Mouse (Mus musculus) layer of hippocampus, adult 11-12 months (tissue): ENCODE measurements around the gene Rnf111.
A peak's percentile ranks its signal among the peaks of the same experiment; 100 is the strongest.
"Not testable (repeated sequence)": the region's sequence is repeated elsewhere in the genome, so short reads cannot be mapped to it uniquely, and the experiment has no call there.

Experiments used
- DNase-seq: peaks from one replicate; pipeline ENCODE4 v3.0.0; 2022; ENCODE audit warnings: low spot score

Rnf111 gene

GRCm38 (mm10) chr9:70503626-70504041, at the start of gene Rnf111:
Gene Rnf111 (minus strand): TSS chr9:70503725.
- peak; percentile 96 for DNase-seq

DNA sequence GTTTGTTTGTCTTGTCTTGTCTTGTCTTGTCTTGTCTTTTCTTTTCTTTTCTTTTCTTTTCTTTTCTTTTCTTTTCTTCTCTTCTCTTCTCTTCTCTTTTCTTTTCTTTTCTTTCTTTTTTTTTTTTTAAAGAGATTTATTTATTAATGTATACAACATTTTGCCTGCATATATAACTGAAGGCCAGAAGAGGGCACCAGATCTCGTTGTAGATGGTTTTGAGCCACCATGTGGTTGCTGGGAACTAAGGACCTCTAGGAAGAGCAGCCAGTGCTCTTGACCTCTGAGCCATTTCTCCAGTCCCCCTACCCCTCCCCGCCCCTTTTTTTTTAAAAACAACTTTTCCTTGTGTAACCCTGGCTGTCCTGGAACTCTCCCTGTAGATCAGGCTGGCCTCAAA, 48.7 kb upstream of the Rnf111 start:
- DNase-seq: not testable (repeated sequence)

DNA sequence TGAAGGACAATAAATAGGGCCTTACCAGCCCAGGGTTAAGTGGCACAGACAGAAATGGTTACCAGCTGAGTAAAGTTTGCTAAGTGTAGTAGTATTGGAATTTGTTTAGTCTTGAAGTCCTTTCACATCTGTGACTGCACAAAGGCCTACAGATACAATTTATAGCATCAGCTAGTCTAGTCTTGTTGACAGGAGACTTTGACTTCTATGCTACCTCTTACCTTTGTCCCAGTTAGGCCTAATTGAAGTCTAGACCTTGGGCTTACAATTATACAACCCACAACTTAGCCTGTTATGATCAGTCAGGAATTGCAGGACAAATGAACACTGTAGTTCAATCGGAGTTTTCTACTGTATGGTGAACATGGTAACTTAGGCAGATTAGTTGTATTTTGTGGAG, 48.0 kb upstream of the Rnf111 start:
- no peak for DNase-seq

GRCm38 (mm10) chr9:70548304-70548703, 44.8 kb upstream of the Rnf111 start:
- no peak for DNase-seq

DNA sequence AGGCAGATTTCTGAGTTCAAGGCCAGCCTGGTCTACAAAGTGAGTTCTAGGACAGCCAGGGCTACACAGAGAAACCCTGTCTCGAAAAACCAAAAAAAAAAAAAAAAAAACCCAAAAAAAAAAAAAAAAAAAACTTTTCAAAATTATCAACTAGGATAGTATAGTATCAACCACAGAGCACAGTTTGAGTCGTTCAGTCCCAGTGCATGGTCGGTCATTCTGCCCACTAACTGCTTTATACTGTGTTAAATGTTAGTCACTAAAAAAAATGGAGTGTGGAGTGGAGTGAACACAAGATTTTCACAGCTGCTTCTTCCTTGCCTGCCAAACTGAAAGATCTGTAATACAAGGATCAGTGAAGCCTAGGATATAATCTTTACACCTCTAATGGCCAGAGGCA, 43.1 kb upstream of the Rnf111 start:
- not testable (repeated sequence) for DNase-seq

DNA sequence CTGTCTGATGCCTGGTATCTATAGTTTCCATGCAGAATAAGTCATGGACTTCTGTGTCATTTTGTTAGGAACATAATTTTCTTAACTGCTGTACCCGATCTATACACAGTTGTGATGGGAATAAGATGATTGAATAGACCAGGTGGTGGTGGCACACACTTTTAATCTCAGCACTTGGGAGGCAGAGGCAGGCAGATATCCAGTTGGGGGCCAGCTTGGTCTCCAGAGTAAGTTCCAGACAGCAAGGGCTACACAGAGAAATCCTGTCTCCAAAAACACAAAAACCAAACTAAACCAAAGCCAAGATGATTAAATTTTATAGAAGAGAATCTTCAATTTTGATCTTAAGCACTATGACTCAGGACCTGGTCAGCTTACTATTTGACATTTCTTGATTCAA, 41.3 kb upstream of the Rnf111 start:
- DNase-seq: no peak

- no peak for DNase-seq
Observed at GRCm38 (mm10) chr9:70543985-70544384, 40.5 kb upstream of the Rnf111 start.

DNA sequence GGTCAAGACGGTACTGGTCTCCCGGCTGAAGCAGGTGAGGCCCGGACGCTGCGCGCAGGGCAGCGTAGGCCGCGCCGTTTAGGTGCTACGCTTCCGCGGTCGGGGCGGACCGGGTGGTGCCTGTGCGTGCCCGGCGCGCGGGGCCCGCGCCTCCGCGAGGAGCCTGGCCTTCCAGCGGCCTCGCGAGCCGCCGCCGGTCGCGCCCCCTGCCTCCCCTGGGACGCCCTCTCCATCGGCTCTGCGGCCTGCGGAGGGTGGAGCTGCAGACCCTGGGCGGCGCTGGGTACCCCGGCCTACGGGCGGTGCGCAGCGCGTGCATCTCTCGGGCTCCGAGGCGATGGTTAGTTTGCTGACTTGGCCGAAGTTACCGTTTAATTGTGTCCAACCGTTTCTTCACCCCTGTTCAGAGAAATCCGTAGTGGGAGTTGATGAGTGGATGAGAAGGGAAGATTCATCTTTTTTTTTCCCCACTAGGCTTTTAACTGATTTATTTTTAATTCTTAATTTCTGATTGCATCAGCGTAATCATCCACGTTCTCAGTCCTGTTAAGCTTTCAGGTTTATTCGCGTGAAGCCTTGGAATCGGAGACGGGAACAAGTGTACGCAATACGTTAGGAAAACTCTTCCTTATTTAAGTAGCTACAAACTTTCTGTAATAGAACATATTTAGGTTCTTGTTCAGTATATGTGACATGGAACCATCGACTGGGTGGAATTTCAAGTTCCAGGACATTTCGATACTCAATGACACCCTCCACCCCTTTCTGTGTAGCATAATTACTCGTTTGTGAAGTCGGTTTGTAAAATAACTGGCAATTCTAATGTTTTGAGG, 39.7 kb upstream of the Rnf111 start:
- DNase-seq: no peak

DNA sequence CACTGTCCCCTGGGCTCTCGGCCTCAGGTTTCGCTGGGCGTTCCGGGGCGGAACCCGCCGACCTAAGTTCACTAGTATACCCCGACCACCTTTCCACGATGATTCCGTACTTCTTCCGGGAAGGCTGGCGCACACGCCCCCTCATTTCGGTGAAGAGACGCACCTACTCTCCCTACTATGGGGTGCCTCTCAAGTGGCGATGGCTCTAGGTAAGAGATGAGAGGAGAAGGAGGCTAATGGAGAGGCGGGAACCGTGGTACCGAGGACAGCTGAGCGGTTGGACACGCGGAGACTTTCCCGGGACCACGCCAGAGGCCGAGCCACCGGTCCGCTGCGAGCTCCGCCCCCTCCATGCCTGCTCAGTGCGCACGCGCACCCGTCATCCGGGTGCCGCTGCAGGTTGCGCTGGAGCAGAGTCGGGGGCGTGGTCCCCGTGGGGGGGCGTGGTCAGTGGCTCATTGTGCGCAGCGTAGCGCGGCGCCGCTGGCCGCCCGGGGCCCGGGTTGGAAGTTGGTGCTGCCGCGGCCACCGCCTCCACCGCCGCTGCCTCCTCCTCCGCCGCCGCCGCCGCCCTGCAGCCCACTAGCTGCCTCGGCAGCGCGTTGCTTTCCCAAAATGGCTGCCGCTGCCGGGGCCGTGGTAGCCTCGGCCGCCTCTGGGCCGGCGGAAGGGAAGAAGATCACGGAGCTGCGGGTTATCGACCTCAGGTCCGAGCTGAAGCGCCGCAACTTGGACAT, 38.9 kb upstream of the Rnf111 start, which contains the start of gene Sltm:
TSS of gene Sltm (plus strand) at position 450 of the 737 bp plus-strand sequence.
- DNase-seq: peak; percentile 99

GRCm38 (mm10) chr9:70541584-70541983, 38.1 kb upstream of the Rnf111 start:
- no peak for DNase-seq

DNA sequence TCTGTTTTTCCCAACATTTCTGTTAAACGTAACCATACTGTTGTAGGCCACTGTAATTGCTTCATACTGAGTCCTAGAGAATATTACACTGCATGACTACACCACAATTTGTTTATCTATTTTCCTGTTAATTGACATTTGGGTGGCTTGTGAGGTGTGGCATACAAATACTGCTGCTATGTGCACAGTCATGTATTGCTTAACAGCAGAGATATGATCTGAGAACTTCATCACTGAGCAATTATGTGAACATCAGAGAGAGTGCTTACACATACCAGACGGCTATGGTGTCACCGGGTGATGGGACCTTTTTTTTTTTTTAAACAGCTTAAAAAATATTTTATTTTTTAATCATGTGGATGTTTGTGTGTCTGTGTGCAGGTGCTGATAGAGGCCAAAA, 29.8 kb upstream of the Rnf111 start:
- DNase-seq: no peak

DNA sequence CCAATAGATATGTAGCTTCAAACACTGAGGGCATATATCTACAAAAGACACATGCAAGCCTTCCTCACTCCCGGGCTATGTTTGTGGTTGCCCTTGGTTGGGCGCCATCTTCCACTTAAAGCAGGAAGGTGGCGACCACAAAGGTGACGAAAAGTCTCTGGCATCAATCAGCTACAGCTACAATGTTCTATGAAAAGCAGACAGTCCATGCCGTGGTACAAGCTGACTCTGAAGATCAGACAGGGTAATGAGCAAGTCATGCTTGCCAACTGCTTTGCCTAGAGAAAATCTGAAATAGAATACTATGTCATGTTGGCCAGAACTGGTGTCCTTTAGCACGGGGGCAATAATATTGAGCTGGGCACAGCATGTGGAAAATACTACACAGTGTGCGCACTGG, 20.8 kb upstream of the Rnf111 start:
- no peak for DNase-seq

- DNase-seq: no peak
Observed at GRCm38 (mm10) chr9:70523813-70524212, 20.3 kb upstream of the Rnf111 start.

DNA sequence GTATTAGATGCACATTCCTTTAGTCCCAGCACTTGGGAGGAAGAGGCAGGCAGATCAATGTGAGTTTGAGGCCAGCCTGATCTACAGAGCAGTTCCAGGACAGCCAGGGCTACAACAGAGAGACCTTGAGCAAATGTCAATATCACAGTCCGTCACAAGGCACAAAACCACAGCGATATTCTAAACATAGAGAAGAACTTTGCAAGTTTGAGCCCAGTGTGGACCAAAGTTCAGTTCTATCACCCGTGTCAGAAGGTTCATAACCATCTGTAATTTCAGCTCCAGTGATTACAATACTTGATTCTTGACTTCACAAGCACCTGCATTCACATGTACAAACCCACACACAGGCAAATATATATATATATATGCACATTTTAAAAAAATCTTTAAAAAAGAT, 17.1 kb upstream of the Rnf111 start:
- DNase-seq: no peak

DNA sequence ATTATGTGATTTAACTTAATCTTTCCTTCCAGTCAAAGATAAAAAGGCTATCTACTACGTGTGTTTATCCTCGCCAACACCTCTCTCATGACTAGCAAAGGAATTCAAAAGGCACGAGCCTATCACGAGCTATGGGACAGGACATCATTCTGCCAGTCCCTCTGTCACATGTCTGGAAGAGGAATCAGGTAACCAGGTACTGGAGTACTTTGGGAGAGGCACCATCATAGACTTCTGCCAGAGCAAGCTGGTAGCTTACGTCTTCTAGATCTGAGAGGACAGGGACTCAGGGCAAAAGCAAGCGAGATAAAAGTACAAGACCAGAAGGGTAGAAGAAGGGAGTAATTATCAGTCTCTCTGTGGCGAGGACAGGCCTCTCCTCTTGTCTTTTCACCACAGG, 8.2 kb upstream of the Rnf111 start:
- no peak for DNase-seq

DNA sequence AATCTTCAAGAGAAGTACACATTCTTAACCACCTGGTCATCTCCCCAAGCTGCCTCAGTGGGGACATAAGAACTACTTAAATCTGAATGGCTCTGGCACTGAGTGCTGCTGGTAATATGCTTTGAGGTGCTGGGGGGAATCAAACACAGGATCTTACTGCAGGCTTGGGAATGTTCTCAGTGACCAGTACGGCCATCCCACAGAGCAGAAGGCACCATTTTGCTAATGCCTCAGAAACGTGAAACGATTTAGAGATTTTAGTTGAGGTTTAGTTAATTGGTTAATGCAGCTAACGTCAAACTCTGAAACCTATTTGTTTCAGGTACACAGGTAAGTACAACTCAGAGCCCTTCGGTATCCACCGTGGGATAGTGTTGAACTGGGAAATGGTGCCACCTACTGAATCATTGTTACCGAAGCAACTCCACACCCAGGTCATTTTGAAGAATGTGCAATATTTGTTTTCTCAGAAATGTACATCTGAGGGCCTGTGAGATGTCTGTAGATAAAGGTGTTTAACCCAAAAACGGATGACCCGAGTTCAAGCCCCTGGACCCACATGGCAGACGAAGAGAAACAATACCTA, 7.6 kb upstream of the Rnf111 start:
- no peak for DNase-seq

DNA sequence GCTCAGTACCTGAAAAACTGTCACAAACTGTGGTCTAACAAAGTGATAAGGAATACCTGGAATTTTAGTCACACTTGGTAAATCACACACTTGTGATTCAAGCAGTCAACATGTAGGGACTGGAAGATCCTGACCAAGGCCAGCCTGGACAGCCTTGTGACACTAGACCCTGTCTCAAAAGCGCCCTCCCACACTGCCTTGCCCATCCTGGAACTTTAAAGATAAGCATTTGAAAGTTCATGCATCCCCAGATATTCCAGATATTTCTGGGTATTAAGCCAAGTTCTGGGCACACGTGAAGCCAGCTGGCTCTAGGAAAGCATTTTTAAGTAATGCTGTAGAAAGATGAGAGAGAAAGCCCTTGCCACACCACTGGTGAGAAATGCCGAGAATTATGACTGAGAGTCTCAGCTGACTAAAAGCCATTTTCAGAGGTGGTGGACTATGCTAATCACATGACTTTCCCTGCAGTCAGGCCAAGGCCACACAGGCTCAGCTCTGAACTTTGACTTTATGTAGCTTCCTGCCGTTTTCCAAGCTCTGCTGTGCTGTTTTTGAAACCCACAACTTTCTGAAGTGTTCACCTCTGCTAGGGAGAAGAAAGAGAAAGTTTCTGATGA, 6.5 kb upstream of the Rnf111 start:
- DNase-seq: no peak

DNA sequence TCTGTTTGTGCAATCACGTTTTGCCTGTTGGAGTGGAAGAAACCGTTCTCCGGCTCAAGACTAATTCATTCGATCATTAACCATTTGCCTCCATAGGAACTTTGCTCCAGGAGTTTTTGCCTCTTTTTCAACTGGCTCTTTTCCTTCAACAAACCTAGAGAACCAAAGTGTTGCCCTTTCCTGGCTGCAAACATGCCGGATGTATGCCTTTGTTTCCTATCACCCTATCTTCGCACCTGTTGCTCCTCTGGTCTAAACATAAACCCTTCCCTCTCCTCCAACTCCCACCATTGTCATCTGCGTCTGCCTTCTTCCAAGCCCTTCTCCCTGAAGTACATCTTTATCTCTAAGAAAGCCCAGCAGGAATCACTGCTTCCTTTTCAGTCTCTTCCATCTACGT, 3.3 kb upstream of the Rnf111 start:
- no peak for DNase-seq

DNA sequence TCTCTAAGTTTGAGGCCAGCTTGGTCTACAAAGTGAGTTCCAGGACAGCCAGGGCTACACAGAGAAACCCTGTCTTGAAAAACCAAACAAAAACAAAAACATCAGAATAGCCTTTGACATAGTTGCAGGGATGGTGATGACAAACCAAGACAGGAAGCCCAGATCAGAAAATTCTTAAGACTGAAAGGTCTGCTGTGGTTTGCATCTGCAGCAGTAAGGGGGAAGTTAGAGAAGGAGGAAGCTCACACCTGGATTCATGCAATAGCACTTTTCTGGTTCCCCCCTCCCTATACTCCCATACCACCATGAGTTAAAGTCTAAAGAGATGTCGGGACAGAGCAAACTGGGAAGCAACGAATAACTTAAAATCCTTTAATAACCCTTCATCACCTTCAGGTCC, 2.7 kb upstream of the Rnf111 start:
- DNase-seq: no peak

DNA sequence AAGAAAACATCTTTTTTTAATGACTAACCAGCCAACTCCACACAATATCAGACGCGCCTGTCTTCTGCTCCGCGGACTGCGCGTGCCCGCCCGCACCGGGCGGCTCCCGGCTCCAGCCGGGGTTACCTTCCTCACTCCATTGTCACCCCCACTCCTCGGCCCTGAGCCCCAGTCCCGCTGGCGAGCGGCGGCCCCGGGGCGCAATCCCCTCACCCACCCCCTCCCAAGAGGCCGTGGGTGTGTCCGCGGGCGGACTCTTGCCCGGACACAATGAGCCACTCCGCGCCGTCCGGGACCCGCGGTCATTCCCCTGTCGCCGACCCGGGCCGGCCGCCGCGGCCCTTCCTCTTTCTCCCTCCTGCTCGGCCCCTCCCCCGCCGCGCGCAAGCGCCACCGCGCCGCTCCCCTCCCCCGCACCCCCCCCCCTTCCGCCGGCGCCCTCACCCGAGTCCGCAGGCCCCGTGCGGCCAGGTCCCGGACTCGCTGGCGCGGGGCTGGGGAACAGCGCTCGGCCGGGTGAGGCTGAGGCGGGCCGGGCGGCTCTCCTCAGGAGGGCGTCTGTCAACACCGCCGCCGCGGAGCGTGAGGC, 416 bp downstream of the Rnf111 start:
- DNase-seq: no peak

GRCm38 (mm10) chr9:70502284-70503014, 1.1 kb downstream of the Rnf111 start:
- DNase-seq: no peak
